Mouse (Mus musculus): Measurements from ENCODE around the gene Pcgf1. TPM values are rescaled to one million over a fixed set of nuclear protein-coding genes. Genes with fewer than 3 reads are reported as not detected.
A peak's percentile ranks its signal among the peaks of the same experiment; 100 is the strongest.

The Pcgf1 gene
- polyA plus RNA-seq, 1 experiment from 2014 or later = 36.5 TPM

- no peak for DNase-seq (ENCODE audit: low spot score)
- Histone ChIP-seq H3K36me3 (peaks cover 12% of the 10 kb centered on the region; the same call in 1 of the 2 replicates), H3K4me3 (peak within 1 kb of the TSS; percentile 89), H3K9me3 (replicated peaks) (no peaks in the 10 kb centered on the region), H3K4me1 (peaks cover 42% of the 10 kb centered on the region), H3K27me3 (ENCODE audit: low read depth, poor library complexity, severe bottlenecking) (no peaks in the 10 kb centered on the region), H3K27ac (replicated peaks) (peak within 1 kb of the TSS; percentile 93)
- 31% methylated on average over 5 of the region's 5 CpGs for WGBS
Measured at GRCm38 (mm10) chr6:83125331-83125730, 47.7 kb downstream of the Pcgf1 start, which contains the start of gene Ino80b. Gene Ino80b (minus strand): TSS chr6:83125431.

GRCm38 (mm10) chr6:83127419-83127818, 49.8 kb downstream of the Pcgf1 start:
- H3K27ac ChIP-seq (replicated peaks) = no peak overlapping the region
- H3K9me3 ChIP-seq (replicated peaks) = no peaks in the 10 kb centered on the region
- WGBS = 94% methylated on average over 5 of the region's 5 CpGs
- no peaks in the 10 kb centered on the region for H3K27me3 ChIP-seq (ENCODE audit: low read depth, poor library complexity, severe bottlenecking)
- H3K36me3 ChIP-seq = peaks cover 12% of the 10 kb centered on the region; the same call in 1 of the 2 replicates
- H3K4me1 ChIP-seq = peaks cover 29% of the 10 kb centered on the region
- no peak overlapping the region for H3K4me3 ChIP-seq
- DNase-seq (ENCODE audit: low spot score) = no peak

MicroRNAs encoded within 50 kb of the gene (microRNA counts, 519-probe panel; counts per million panel counts)
- not detected for microRNA mmu-miR-3470a+mmu-miR-3470b

Small RNA genes lying within 50 kb of the gene (microRNA-seq; reads per million reads assigned to microRNA genes)
- gene Mir3470a = not detected
- not detected for gene Mir7040

Other genes with a start within 250 kb of the Pcgf1 start
- 2.0 and 2.4 TPM in 2 replicates for gene Sema4f, start 138.1 kb upstream of the Pcgf1 start, polyA plus RNA-seq (2016; fragmentation: Nextera tagmentation; extraction: Ambion mirVana)
- 0.09 and 0.23 TPM in 2 replicates for gene M1ap, start 131.0 kb upstream of the Pcgf1 start, polyA plus RNA-seq (2016; fragmentation: Nextera tagmentation; extraction: Ambion mirVana)
- 8.8 and 9.9 TPM in 2 replicates for gene Dok1, start 44.4 kb upstream of the Pcgf1 start, polyA plus RNA-seq (2016; fragmentation: Nextera tagmentation; extraction: Ambion mirVana)
- 7.9 and 9.3 TPM in 2 replicates for gene Loxl3, start 43.7 kb upstream of the Pcgf1 start, polyA plus RNA-seq (2016; fragmentation: Nextera tagmentation; extraction: Ambion mirVana)
- 162 and 175 TPM in 2 replicates for gene Aup1, start 23.3 kb upstream of the Pcgf1 start, polyA plus RNA-seq (2016; fragmentation: Nextera tagmentation; extraction: Ambion mirVana)
- 79.7 and 82.7 TPM in 2 replicates for gene Htra2, start 22.6 kb upstream of the Pcgf1 start, polyA plus RNA-seq (2016; fragmentation: Nextera tagmentation; extraction: Ambion mirVana)
- 1.8 and 2.0 TPM in 2 replicates for gene Dqx1, start 20.0 kb upstream of the Pcgf1 start, polyA plus RNA-seq (2016; fragmentation: Nextera tagmentation; extraction: Ambion mirVana)
- 0.79 TPM in 1 of 2 replicates, not detected in the other for gene Tlx2, start 7.6 kb upstream of the Pcgf1 start, polyA plus RNA-seq (2016; fragmentation: Nextera tagmentation; extraction: Ambion mirVana)
- gene Lbx2, start 8.5 kb downstream of the Pcgf1 start, polyA plus RNA-seq (2016; fragmentation: Nextera tagmentation; extraction: Ambion mirVana) = 0.29 and 0.73 TPM in 2 replicates
- gene Ccdc142, start 23.7 kb downstream of the Pcgf1 start, polyA plus RNA-seq (2016; fragmentation: Nextera tagmentation; extraction: Ambion mirVana) = 2.0 and 3.1 TPM in 2 replicates
- 2.4 and 3.1 TPM in 2 replicates for gene Gm42688, start 23.7 kb downstream of the Pcgf1 start, polyA plus RNA-seq (2016; fragmentation: Nextera tagmentation; extraction: Ambion mirVana)
- 148 and 153 TPM in 2 replicates for gene Mrpl53, start 31.2 kb downstream of the Pcgf1 start, polyA plus RNA-seq (2016; fragmentation: Nextera tagmentation; extraction: Ambion mirVana)
- gene Mogs, start 37.6 kb downstream of the Pcgf1 start, polyA plus RNA-seq (2016; fragmentation: Nextera tagmentation; extraction: Ambion mirVana) = 31.8 and 33.7 TPM in 2 replicates
- gene Wbp1, start 43.7 kb downstream of the Pcgf1 start, polyA plus RNA-seq (2016; fragmentation: Nextera tagmentation; extraction: Ambion mirVana) = 138 and 180 TPM in 2 replicates
- gene Ino80b, start 47.6 kb downstream of the Pcgf1 start, polyA plus RNA-seq (2016; fragmentation: Nextera tagmentation; extraction: Ambion mirVana) = 18.2 and 18.7 TPM in 2 replicates
- 35.3 and 39.7 TPM in 2 replicates for gene Rtkn, start 57.6 kb downstream of the Pcgf1 start, polyA plus RNA-seq (2016; fragmentation: Nextera tagmentation; extraction: Ambion mirVana)
- 13.0 and 14.6 TPM in 2 replicates for gene Wdr54, start 78.5 kb downstream of the Pcgf1 start, polyA plus RNA-seq (2016; fragmentation: Nextera tagmentation; extraction: Ambion mirVana)
- 1.9 and 2.0 TPM in 2 replicates for gene 1700003E16Rik, start 78.5 kb downstream of the Pcgf1 start, polyA plus RNA-seq (2016; fragmentation: Nextera tagmentation; extraction: Ambion mirVana)
- gene Dctn1, start 88.1 kb downstream of the Pcgf1 start, polyA plus RNA-seq (2016; fragmentation: Nextera tagmentation; extraction: Ambion mirVana) = 105 and 128 TPM in 2 replicates
- gene Slc4a5, start 142.0 kb downstream of the Pcgf1 start, polyA plus RNA-seq (2016; fragmentation: Nextera tagmentation; extraction: Ambion mirVana) = 0.67 and 0.79 TPM in 2 replicates
- 53.2 and 64.0 TPM in 2 replicates for gene Mthfd2, start 248.0 kb downstream of the Pcgf1 start, polyA plus RNA-seq (2016; fragmentation: Nextera tagmentation; extraction: Ambion mirVana)
- gene Mob1a, start 248.1 kb downstream of the Pcgf1 start, polyA plus RNA-seq (2016; fragmentation: Nextera tagmentation; extraction: Ambion mirVana) = 60.4 and 61.5 TPM in 2 replicates

Data from midbrain, embryonic 10.5 days (tissue).